Mouse (Mus musculus) heart, adult 9 months (tissue): Measurements from ENCODE around the gene Krt20.

Source experiments
- DNase-seq, 2 experiments: peaks; one replicate each; pipeline ENCODE4 v3.0.0; 2022; ENCODE audit warnings: low spot score in 2 of 2

The Krt20 gene

GRCm38 (mm10) chr11:99413247-99413646 is 24.7 kb downstream of the Krt20 start:
- no peak for DNase-seq

- no peak for DNase-seq
These were observed 31.8 kb downstream of the Krt20 start for GRCm38 (mm10) chr11:99406186-99406585.

- no peak for DNase-seq
These were observed 37.9 kb downstream of the Krt20 start for GRCm38 (mm10) chr11:99399956-99400549.

GRCm38 (mm10) chr11:99398832-99399231 is 39.1 kb downstream of the Krt20 start:
- DNase-seq: no peak

- DNase-seq: no peak
These were observed 39.9 kb downstream of the Krt20 start for GRCm38 (mm10) chr11:99398084-99398483.

- DNase-seq: no peak
These were observed 41.3 kb downstream of the Krt20 start for GRCm38 (mm10) chr11:99396661-99397060.

- no peak for DNase-seq
These were observed 41.9 kb downstream of the Krt20 start for GRCm38 (mm10) chr11:99396034-99396433.

GRCm38 (mm10) chr11:99392492-99392891 is 45.5 kb downstream of the Krt20 start:
- DNase-seq: no peak

GRCm38 (mm10) chr11:99391375-99391774 is 46.6 kb downstream of the Krt20 start:
- no peak for DNase-seq

GRCm38 (mm10) chr11:99390866-99391265 is 47.1 kb downstream of the Krt20 start:
- DNase-seq: no peak

GRCm38 (mm10) chr11:99389264-99389663 is 48.7 kb downstream of the Krt20 start, which contains the start of gene Krt10:
TSS of gene Krt10 (minus strand) at chr11:99389364.
- no peak for DNase-seq

- DNase-seq: no peak
These were observed 49.3 kb downstream of the Krt20 start for GRCm38 (mm10) chr11:99388661-99389060.

- DNase-seq: peak; percentile 91 to 92
These were observed 51.9 kb downstream of the Krt20 start for GRCm38 (mm10) chr11:99385813-99386721.

- DNase-seq: peak; percentile 18 to 56
These were observed 58.4 kb downstream of the Krt20 start for GRCm38 (mm10) chr11:99379568-99379967.
